Mouse (Mus musculus) kidney, embryonic 15.5 days (tissue): ENCODE results near the gene 1700025F22Rik. TPM values are rescaled to one million over a fixed set of nuclear protein-coding genes. Genes with fewer than 3 reads are reported as not detected.
"Not testable (repeated sequence)": the region's sequence is repeated elsewhere in the genome, so short reads cannot be mapped to it uniquely, and the experiment has no call there.

ENCODE experiments used
- ATAC-seq: fragments of 200-750 bp; cut with Nextera tagmentation; replicated peaks from 2 replicates; pipeline ENCODE4 v1.8.0; 2017; ENCODE audit warnings: moderate TSS enrichment; ENCODE audit not compliant: low FRiP score
- H3K27ac ChIP-seq: fragments of 300-500 bp; sonication (generic); 2 replicates; pipeline ENCODE4 v1.5.1; 2015; ENCODE audit warnings: mild to moderate bottlenecking, inconsistent platforms
- H3K27me3 ChIP-seq: fragments of 300-500 bp; sonication (generic); 2 replicates; pipeline ENCODE4 v1.6.1; 2015; ENCODE audit warnings: inconsistent platforms
- H3K36me3 ChIP-seq: fragments of 300-500 bp; sonication (generic); 2 replicates; pipeline ENCODE4 v1.6.1; 2015; ENCODE audit warnings: inconsistent platforms
- H3K4me1 ChIP-seq: fragments of 300-500 bp; sonication (generic); 2 replicates; pipeline ENCODE4 v1.6.1; 2015; ENCODE audit warnings: inconsistent platforms
- H3K4me2 ChIP-seq: fragments of 300-500 bp; sonication (generic); 2 replicates; pipeline ENCODE4 v1.6.1; 2015; ENCODE audit warnings: moderate library complexity, mild to moderate bottlenecking, inconsistent platforms
- H3K4me3 ChIP-seq: fragments of 300-500 bp; sonication (generic); replicated peaks from 2 replicates; pipeline ENCODE4 v1.5.1; 2015; ENCODE audit warnings: mild to moderate bottlenecking, inconsistent platforms
- H3K9ac ChIP-seq: fragments of 300-500 bp; sonication (generic); 2 replicates; pipeline ENCODE4 v1.6.1; 2015; ENCODE audit warnings: mild to moderate bottlenecking, inconsistent platforms
- H3K9me3 ChIP-seq: fragments of 300-500 bp; sonication (generic); replicated peaks from 2 replicates; pipeline ENCODE4 v1.6.1; 2016; ENCODE audit warnings: inconsistent platforms
- WGBS: fragments of 180-500 bp; shearing (Covaris S2); methylation state at CpG from one replicate; pipeline ENCODE4 v1.1.7; 2015; ENCODE audit warnings: mixed read lengths; 5-methylcytosine and 5-hydroxymethylcytosine counted together
- polyA plus RNA-seq: library from polyadenylated mRNA; unstranded; fragments of >200 nt; fragmentation: Nextera tagmentation; extraction: Ambion mirVana; gene quantifications from 2 replicates; pipeline ENCODE4 v1.2.1, GENCODE M21; 2015

The 1700025F22Rik gene
- polyA plus RNA-seq, 1 experiment from 2014 or later = not detected

DNA sequence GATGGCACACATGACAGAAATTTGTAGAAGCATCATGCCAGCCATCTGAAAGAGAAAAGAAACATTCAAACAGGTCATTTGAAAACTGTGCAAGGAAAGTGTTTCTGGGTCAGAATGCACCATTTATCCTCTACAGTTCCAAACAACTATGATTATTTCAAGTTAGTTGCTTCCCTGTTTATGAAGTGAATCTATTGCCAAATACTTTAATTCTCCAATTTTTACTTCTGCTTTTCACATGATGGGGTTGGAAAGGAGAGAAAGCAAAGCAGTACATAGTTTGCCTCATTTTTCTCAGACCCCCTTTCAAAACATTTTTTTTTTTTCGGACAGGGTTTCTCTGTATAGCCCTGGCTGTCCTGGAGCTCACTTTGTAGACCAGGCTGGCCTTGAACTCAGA lies 63.2 kb downstream of the 1700025F22Rik start:
- no peak for ATAC-seq
- no peaks in the 10 kb centered on the region for H3K4me1 ChIP-seq
- no peak overlapping the region for H3K4me2 ChIP-seq
- no peak overlapping the region for H3K9ac ChIP-seq
- no peaks in the 10 kb centered on the region for H3K36me3 ChIP-seq
- no peak overlapping the region for H3K27ac ChIP-seq
- no peak overlapping the region for H3K4me3 ChIP-seq
- H3K27me3 ChIP-seq = no peaks in the 10 kb centered on the region
- no peaks in the 10 kb centered on the region for H3K9me3 ChIP-seq
- WGBS = 72% methylated on average over 1 of the region's 1 CpGs

DNA sequence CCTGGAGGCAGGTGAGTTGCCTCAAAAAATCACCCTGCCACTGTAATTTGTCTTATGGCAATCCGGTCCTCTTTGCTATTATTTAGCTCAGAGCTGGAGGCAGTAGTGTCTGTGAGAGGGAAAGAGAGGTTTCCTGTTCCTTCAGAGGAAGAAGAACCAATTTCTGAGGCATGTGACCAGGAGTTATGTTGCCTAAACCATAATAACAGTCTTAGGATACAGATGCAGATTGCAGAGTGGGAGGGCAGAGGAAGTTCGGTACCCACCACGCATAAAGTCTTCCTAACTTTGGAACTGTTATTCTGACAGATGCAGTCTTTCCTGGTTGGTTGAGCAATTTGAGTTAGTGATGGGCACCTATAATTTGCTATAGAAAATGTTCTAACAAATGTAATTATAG lies 66.7 kb downstream of the 1700025F22Rik start:
- no peak overlapping the region for H3K4me3 ChIP-seq
- 86% methylated on average over 3 of the region's 3 CpGs for WGBS

DNA sequence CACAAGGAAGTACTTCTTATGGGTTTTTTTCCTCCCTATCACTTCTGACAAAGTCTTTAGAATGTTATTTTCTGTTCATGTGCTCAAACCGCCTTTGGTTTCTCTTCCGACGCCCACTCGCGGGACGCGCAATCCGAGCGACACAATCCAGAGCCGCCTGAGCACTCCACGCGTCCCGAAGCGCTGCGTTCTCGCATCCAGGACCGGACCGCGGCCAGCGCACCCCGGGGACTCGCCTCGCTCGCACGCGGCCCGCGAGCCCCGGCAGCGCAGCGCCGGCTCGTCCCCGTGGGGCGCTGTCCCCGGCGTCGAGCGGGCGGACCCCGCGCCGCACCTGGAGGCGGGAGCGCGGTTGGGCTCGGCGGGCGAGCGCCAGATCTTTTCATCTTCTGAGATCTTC lies 73.0 kb downstream of the 1700025F22Rik start:
- peak overlapping the region; percentile 37 for H3K4me3 ChIP-seq
- 2% methylated on average over 50 of the region's 50 CpGs for WGBS
- H3K4me2 ChIP-seq = peak overlapping the region; percentile 60
- not testable (repeated sequence) for H3K27ac ChIP-seq, H3K36me3 ChIP-seq, H3K9me3 ChIP-seq, H3K9ac ChIP-seq, H3K4me1 ChIP-seq
- H3K27me3 ChIP-seq = peaks cover 18% of the 10 kb centered on the region
- peak; percentile 79; the same call in 1 of the 2 replicates for ATAC-seq

More for the DNA sequence above, 66.7 kb downstream of the 1700025F22Rik start:
- H3K9me3 ChIP-seq = no peaks in the 10 kb centered on the region
- H3K36me3 ChIP-seq = no peaks in the 10 kb centered on the region
- H3K27ac ChIP-seq = no peak overlapping the region
- H3K4me2 ChIP-seq = no peak overlapping the region
- no peaks in the 10 kb centered on the region for H3K4me1 ChIP-seq
- H3K27me3 ChIP-seq = peaks cover 3% of the 10 kb centered on the region; the same call in 1 of the 2 replicates
- no peak for ATAC-seq
- H3K9ac ChIP-seq = no peak overlapping the region

Other genes with a start within 250 kb of the 1700025F22Rik start
- gene Zp1, start 244.7 kb downstream of the 1700025F22Rik start, polyA plus RNA-seq = not detected in 2 replicates
- 0.08 and 0.09 TPM in 2 replicates for gene Ptgdr2, start 228.2 kb downstream of the 1700025F22Rik start, polyA plus RNA-seq
- 33.1 and 33.4 TPM in 2 replicates for gene Ccdc86, start 216.1 kb downstream of the 1700025F22Rik start, polyA plus RNA-seq
- gene Ms4a10, start 190.7 kb downstream of the 1700025F22Rik start, polyA plus RNA-seq = 0.31 TPM in 1 of 2 replicates, not detected in the other
- gene Ms4a15, start 172.1 kb downstream of the 1700025F22Rik start, polyA plus RNA-seq = not detected in 2 replicates
- not detected in 2 replicates for gene Ms4a18, start 147.3 kb downstream of the 1700025F22Rik start, polyA plus RNA-seq
- gene Ms4a8a, start 84.2 kb downstream of the 1700025F22Rik start, polyA plus RNA-seq = 2.4 TPM in 1 of 2 replicates, not detected in the other
- not detected in 2 replicates for gene 1700017D01Rik, start 34.4 kb downstream of the 1700025F22Rik start, polyA plus RNA-seq
- gene Ms4a13, start 31.4 kb upstream of the 1700025F22Rik start, polyA plus RNA-seq = not detected in 2 replicates
- gene Ms4a12, start 67.1 kb upstream of the 1700025F22Rik start, polyA plus RNA-seq = 0.09 TPM in 1 of 2 replicates, not detected in the other
- gene Ms4a1, start 100.9 kb upstream of the 1700025F22Rik start, polyA plus RNA-seq = not detected in 2 replicates
- gene Ms4a5, start 118.6 kb upstream of the 1700025F22Rik start, polyA plus RNA-seq = not detected in 2 replicates
- 0.06 TPM in 2 replicates for gene Ms4a14, start 149.1 kb upstream of the 1700025F22Rik start, polyA plus RNA-seq
- 5.1 TPM in 2 replicates for gene Ms4a7, start 170.8 kb upstream of the 1700025F22Rik start, polyA plus RNA-seq
- gene Ms4a4a, start 210.2 kb upstream of the 1700025F22Rik start, polyA plus RNA-seq = 3.9 and 6.2 TPM in 2 replicates
- 1.1 and 1.9 TPM in 2 replicates for gene Ms4a4c, start 239.4 kb upstream of the 1700025F22Rik start, polyA plus RNA-seq